Mouse (Mus musculus) intestine, embryonic 14.5 days (tissue): ENCODE results near the gene Camk1d. TPM values are rescaled to one million over a fixed set of nuclear protein-coding genes. Genes with fewer than 3 reads are reported as not detected.
"Not testable (repeated sequence)": the region's sequence is repeated elsewhere in the genome, so short reads cannot be mapped to it uniquely, and the experiment has no call there.

Source experiments
- ATAC-seq: fragments of 200-750 bp; cut with Nextera tagmentation; replicated peaks from 2 replicates; pipeline ENCODE4 v1.8.0; 2017; ENCODE audit warnings: low read depth, moderate number of reproducible peaks, moderate TSS enrichment, moderate library complexity; ENCODE audit not compliant: low FRiP score, low TSS enrichment
- DNase-seq: peaks from one replicate; pipeline ENCODE4 v3.0.0-alpha.2; 2018; ENCODE audit warnings: low spot score
- H3K27ac ChIP-seq: fragments of 300-500 bp; sonication (generic); 2 replicates; pipeline ENCODE4 v1.5.1; 2014; ENCODE audit warnings: low read depth, mild to moderate bottlenecking, control low read depth
- H3K27me3 ChIP-seq: fragments of 300-500 bp; sonication (generic); replicated peaks from 2 replicates; pipeline ENCODE4 v1.6.1; 2014; ENCODE audit warnings: low read length, control low read depth; ENCODE audit not compliant: control insufficient read depth, insufficient read depth
- H3K36me3 ChIP-seq: fragments of 300-500 bp; sonication (generic); 2 replicates; pipeline ENCODE4 v1.6.1; 2014; ENCODE audit warnings: low read length, control low read depth; ENCODE audit not compliant: control insufficient read depth, insufficient read depth
- H3K4me1 ChIP-seq: fragments of 300-500 bp; sonication (generic); replicated peaks from 2 replicates; pipeline ENCODE4 v1.6.1; 2014; ENCODE audit warnings: low read length, control low read depth, mixed read lengths; ENCODE audit not compliant: control insufficient read depth, insufficient read depth
- H3K4me2 ChIP-seq: fragments of 300-500 bp; sonication (generic); 2 replicates; pipeline ENCODE4 v1.6.1; 2014; ENCODE audit warnings: low read length
- H3K4me3 ChIP-seq: fragments of 300-500 bp; sonication (generic); 2 replicates; pipeline ENCODE4 v1.5.1; 2014; ENCODE audit warnings: low read depth, low read length, control low read depth, mixed read lengths
- H3K9ac ChIP-seq: fragments of 300-500 bp; sonication (generic); 2 replicates; pipeline ENCODE4 v1.6.1; 2014; ENCODE audit warnings: mild to moderate bottlenecking, low read length
- H3K9me3 ChIP-seq: fragments of 300-500 bp; sonication (generic); 2 replicates; pipeline ENCODE4 v1.6.1; 2016; ENCODE audit warnings: low read length, control low read depth; ENCODE audit not compliant: control insufficient read depth
- WGBS: fragments of 180-500 bp; shearing (Covaris S2); extraction: QIAGEN DNeasy Blood & Tissue Kit; methylation state at CpG from one replicate; pipeline ENCODE4 v1.1.7; 2014; 5-methylcytosine and 5-hydroxymethylcytosine counted together
- polyA plus RNA-seq: library from polyadenylated mRNA; unstranded; fragments of >200 nt; fragmentation: Nextera tagmentation; extraction: Ambion mirVana; gene quantifications from 2 replicates; pipeline ENCODE4 v1.2.1, GENCODE M21; 2014

Camk1d gene
- polyA plus RNA-seq, 1 experiment from 2014 or later, result 20.7 TPM

DNA sequence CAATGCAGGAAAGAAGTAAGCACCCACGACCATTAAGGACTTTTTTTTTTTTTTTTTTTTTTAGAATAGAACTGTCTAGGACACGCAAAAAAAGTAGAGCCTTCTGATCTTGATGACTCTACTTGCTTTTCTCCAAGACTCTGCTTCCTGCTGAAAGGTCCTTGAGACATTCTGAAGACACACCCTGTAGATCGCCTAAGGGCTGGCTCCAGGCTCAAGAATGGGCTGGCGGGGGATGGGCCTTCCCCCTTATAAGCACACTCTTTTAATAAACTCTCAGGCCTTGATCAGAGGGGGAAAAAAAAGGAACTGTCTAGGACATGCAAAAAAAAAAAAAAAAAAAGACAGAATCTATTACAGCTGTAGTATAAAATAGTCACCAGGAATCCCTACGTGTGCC, 430.0 kb downstream of the Camk1d start:
- Histone ChIP-seq H3K9me3 (no peaks in the 10 kb centered on the region), H3K4me1 (peaks cover 11% of the 10 kb centered on the region), H3K27me3 (no peaks in the 10 kb centered on the region), H3K4me3 (no peak overlapping the region), H3K9ac (no peak overlapping the region), H3K4me2 (no peak overlapping the region), H3K27ac (no peak overlapping the region), H3K36me3 (no peaks in the 10 kb centered on the region)
- ATAC-seq (no peak), DNase-seq (no peak)
- WGBS, result 73% methylated on average over 5 of the region's 5 CpGs

DNA sequence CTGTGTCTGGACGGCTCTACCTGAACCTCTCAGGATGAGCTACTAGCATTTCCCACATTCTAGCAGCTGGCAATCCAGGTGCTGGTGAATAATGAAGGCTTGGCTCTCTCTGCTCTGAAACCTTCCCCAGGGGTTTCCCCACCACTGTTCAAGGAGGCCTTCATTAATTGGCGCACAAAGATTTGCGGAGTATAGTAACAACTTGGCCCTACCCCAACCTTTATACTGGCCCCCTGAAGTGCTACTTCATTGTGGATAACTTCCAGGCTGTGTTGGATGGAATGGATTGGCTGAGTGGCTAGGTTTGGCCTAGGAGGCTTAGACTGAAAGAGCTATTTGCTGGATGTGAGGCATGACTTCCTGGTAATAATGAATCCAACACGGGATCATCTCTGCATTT, 431.7 kb downstream of the Camk1d start:
- Histone ChIP-seq H3K4me1 (peaks cover 11% of the 10 kb centered on the region), H3K9me3 (no peaks in the 10 kb centered on the region), H3K27me3 (no peaks in the 10 kb centered on the region), H3K9ac (no peak overlapping the region), H3K27ac (no peak overlapping the region), H3K4me2 (no peak overlapping the region), H3K4me3 (no peak overlapping the region), H3K36me3 (no peaks in the 10 kb centered on the region)
- ATAC-seq, result no peak
- peak; percentile 44 for DNase-seq
- 88% methylated on average over 4 of the region's 4 CpGs for WGBS

DNA sequence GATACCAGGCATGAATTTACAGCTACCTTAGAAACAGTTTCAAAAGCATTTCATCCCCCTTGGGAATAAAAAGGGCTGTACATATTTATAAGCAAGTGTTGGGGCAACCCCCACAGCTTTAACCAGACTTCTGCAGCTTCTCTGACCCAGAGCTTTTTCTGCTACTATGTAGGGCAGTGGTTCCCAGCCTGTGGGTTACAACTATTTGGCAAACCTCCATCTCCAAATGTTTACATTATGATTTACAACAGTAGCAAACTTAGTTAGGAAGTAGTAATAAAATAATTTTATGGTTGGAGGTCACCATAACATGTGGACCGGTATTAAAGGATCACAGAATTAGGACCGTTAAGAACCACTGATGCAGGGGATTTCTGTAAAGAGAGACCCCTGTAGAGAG, 446.3 kb downstream of the Camk1d start:
- Histone ChIP-seq H3K9ac (no peak overlapping the region), H3K4me1 (peaks cover 7% of the 10 kb centered on the region), H3K4me2 (no peak overlapping the region), H3K27ac (no peak overlapping the region), H3K9me3 (no peaks in the 10 kb centered on the region), H3K36me3 (no peaks in the 10 kb centered on the region), H3K4me3 (no peak overlapping the region), H3K27me3 (no peaks in the 10 kb centered on the region)
- ATAC-seq, result no peak
- DNase-seq, result peak; percentile 48
- 30% methylated on average over 2 of the region's 2 CpGs for WGBS

DNA sequence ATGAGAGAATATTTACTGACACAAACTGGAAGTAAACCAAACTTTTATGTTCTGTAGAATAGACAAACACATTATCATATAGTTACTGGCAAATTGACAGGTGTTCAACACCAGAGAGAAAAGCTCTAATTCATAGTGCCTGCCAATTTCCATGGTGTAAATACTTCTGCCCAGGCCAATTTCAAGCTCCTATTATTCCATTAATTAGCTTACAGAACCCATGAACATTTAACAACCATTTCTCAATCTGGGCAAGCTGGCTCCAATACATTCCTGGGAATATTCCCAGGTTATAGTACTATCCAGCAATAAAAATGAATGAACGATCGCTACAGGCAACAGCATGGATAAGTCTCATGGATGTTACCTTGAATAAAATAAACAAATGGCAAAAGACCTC, 452.0 kb downstream of the Camk1d start:
- Histone ChIP-seq H3K4me3 (no peak overlapping the region), H3K4me2 (no peak overlapping the region), H3K27ac (no peak overlapping the region), H3K4me1 (no peaks in the 10 kb centered on the region), H3K9me3 (no peaks in the 10 kb centered on the region), H3K27me3 (no peaks in the 10 kb centered on the region), H3K36me3 (no peaks in the 10 kb centered on the region), H3K9ac (no peak overlapping the region)
- WGBS, result 89% methylated on average over 2 of the region's 2 CpGs
- ATAC-seq (no peak), DNase-seq (peak; percentile 7)

DNA sequence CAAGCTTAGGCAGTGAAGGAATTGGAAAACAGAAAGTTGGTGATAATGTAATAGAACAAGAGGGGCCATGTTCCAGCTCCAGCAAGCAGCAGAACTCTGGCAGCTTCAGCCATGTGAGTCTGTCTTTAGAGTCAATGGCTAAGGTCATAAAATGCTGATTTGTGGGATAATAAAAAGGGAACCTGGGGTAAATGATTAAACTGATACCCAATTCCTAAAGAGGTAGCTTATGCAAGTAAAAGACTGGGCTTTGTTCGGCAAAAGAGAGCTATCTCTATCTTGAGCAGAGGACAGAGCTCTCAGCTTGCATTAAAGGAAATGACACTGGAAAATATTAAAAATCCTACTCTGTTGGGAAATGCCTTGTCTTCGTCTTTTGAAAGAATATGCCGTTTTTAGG, 456.1 kb downstream of the Camk1d start:
- peak; percentile 74; the same call in 1 of the 2 replicates for ATAC-seq
- 63% methylated on average over 3 of the region's 3 CpGs for WGBS
- peak overlapping the region; percentile 40; the same call in 1 of the 2 replicates for H3K27ac ChIP-seq

DNA sequence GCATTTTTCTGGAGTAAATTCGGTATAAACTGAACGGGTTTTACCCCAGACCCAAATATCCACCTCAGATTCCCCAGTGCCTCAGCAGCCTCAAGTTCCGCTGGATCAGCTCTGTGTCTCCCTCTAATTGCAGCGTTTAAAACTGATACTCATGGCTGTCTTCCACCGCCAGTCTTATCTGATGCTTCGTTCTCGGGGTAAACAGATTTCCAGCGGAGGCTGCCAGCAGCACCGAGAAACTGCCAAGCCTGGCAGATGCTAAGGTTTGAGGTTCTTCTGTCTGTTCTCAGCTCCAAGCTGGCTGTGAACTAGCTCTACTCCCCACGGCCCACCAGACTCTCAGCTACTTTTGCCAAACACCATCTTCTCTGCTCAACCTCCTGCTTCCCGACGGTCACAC, 464.3 kb downstream of the Camk1d start:
- no peaks in the 10 kb centered on the region for H3K36me3 ChIP-seq
- DNase-seq (peak; percentile 52), ATAC-seq (no peak)
- no peak overlapping the region for H3K4me2 ChIP-seq
- no peak overlapping the region for H3K27ac ChIP-seq
- H3K4me3 ChIP-seq, result no peak overlapping the region
- no peak overlapping the region for H3K9ac ChIP-seq
- H3K4me1 ChIP-seq, result no peaks in the 10 kb centered on the region
- 0 out of 2 replicates have a peak, but pooled peaks cover 4% of the 10 kb centered on the region for H3K9me3 ChIP-seq
- H3K27me3 ChIP-seq, result no peaks in the 10 kb centered on the region
- WGBS, result 47% methylated on average over 12 of the region's 12 CpGs

More for the DNA sequence above, 456.1 kb downstream of the Camk1d start:
- H3K9me3 ChIP-seq, result no peaks in the 10 kb centered on the region
- no peaks in the 10 kb centered on the region for H3K36me3 ChIP-seq
- H3K4me2 ChIP-seq, result no peak overlapping the region
- H3K27me3 ChIP-seq, result no peaks in the 10 kb centered on the region
- no peak overlapping the region for H3K9ac ChIP-seq
- no peak overlapping the region for H3K4me3 ChIP-seq
- DNase-seq, result peak; percentile 48
- H3K4me1 ChIP-seq, result no peaks in the 10 kb centered on the region

DNA sequence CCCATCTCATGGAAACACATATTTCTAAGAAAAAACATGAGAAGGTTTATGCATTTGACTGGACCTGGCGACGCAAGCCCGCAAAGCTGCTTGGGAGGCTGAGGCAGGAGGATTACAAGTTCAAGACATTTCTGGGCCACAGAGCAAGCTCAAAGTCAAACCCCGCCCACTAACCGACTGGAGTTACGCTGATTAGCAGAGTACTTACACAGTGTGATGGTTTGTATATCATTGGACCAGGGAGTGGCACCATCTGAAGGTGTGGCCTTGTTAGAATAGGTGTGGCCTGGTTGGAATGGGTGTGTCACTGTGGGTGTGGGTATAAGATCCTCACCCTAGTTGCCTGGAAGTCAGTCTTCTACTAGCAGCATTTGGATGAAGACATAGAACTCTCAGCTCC, 465.1 kb downstream of the Camk1d start:
- H3K27me3 ChIP-seq, H3K9ac ChIP-seq, H3K27ac ChIP-seq, H3K9me3 ChIP-seq, H3K36me3 ChIP-seq, H3K4me2 ChIP-seq, ATAC-seq, H3K4me1 ChIP-seq, H3K4me3 ChIP-seq: not testable (repeated sequence)
- peak; percentile 44 for DNase-seq
- 96% methylated on average over 6 of the region's 6 CpGs for WGBS

Other genes starting within 250 kb of the Camk1d start
- gene Nudt5, start 130.5 kb upstream of the Camk1d start, polyA plus RNA-seq, result 70.1 and 72.7 TPM in 2 replicates
- gene Cdc123, start 130.6 kb upstream of the Camk1d start, polyA plus RNA-seq, result 267 TPM in 2 replicates
- 1.3 TPM in 2 replicates for gene Gm13199, start 148.4 kb upstream of the Camk1d start, polyA plus RNA-seq
- 77.9 and 87.3 TPM in 2 replicates for gene Sec61a2, start 180.9 kb upstream of the Camk1d start, polyA plus RNA-seq
- 3.6 and 4.7 TPM in 2 replicates for gene Dhtkd1, start 228.3 kb upstream of the Camk1d start, polyA plus RNA-seq
- 11.5 and 13.1 TPM in 2 replicates for gene Upf2, start 237.0 kb upstream of the Camk1d start, polyA plus RNA-seq